20 mouse cellular contexts compared by ENCODE assay signal in genomic region chr1:126612916-126613315, GRCm38 (mm10).
DNase-seq lines count a peak whose midpoint lies in the region; ATAC-seq and TF ChIP-seq lines count a peak whose summit lies in the region.
"Had no signal": no experiment of that assay in that cellular context is flagged by ENCODE, and none has a peak within 500 bp of the region (broad histone marks: within the 10 kb centered on the region; RNA-seq: fewer than 3 reads in every experiment).

No protein-coding gene starts in this region.

- H3K27ac ChIP-seq in heart, adult 2 months: no peak overlapping the region
- H3K27ac ChIP-seq in lung, postnatal 0 days (ENCODE audit: low read length): no peak overlapping the region
- H3K27ac ChIP-seq in ES-E14 (ENCODE audit: insufficient read depth, low read depth, low read length, poor library complexity, severe bottlenecking): no peak overlapping the region
- no peak overlapping the region for H3K27ac ChIP-seq in gastrocnemius, adult 2 months
- H3K27ac ChIP-seq: embryonic facial prominence, embryonic 10.5 days; hindbrain, postnatal 0 days; lung, embryonic 15.5 days; macrophage had no signal

- DNase-seq in heart, adult 2 months: no peak
- DNase-seq in heart, postnatal 10 days: no peak
- DNase-seq in lung, postnatal 0 days (ENCODE audit: low spot score): no peak
- DNase-seq in lung, postnatal 4 days: no peak
- DNase-seq in ES-E14 (ENCODE audit: low read depth, low spot score): peak; percentile 34
- DNase-seq in brain, embryonic 14.5 days (ENCODE audit: low read depth): no peak
- DNase-seq in gastrocnemius, adult 2 months: no peak
- no peak for DNase-seq in left cerebral cortex, adult 18-20 months (ENCODE audit: low spot score in 2 of 2)
- DNase-seq: adrenal gland, postnatal 36 days; cerebellum, adult 11-12 months; cerebellum, postnatal 10 days; kidney, adult 2 months; kidney, postnatal 10 days; thymus, adult 2 months had no signal

- intact Hi-C loops in heart, adult 2 months (cut with DNase I): no loop called here
- intact Hi-C loops in heart, postnatal 10 days (cut with DNase I): no loop called here
- intact Hi-C loops in gastrocnemius, adult 2 months (cut with DNase I): no loop called here

- in situ Hi-C loops in ES-E14 (cut with MboI; ENCODE audit: low sequenced_read_pairs in 2 of 2, unreplicated experiment in 2 of 2): no loop called here

- no peak overlapping the region for H3K4me3 ChIP-seq in heart, adult 2 months
- no peak overlapping the region for H3K4me3 ChIP-seq in lung, postnatal 0 days (ENCODE audit: low read depth, low read length)
- H3K4me3 ChIP-seq in ES-E14 (ENCODE audit: insufficient read depth in 1 of 2, low read depth in 1 of 2, low read length in 2 of 2, poor library complexity in 1 of 2, severe bottlenecking in 1 of 2): no peak overlapping the region
- H3K4me3 ChIP-seq in gastrocnemius, adult 2 months: no peak overlapping the region
- H3K4me3 ChIP-seq: embryonic facial prominence, embryonic 10.5 days; lung, embryonic 15.5 days had no signal

- H3K9me3 ChIP-seq in lung, postnatal 0 days (ENCODE audit: low read length): peaks cover 5% of the 10 kb centered on the region; the same call in 1 of the 2 replicates
- H3K9me3 ChIP-seq in ES-E14 (ENCODE audit: control insufficient read depth, insufficient read depth, low read depth, low read length): no peaks in the 10 kb centered on the region
- H3K9me3 ChIP-seq: embryonic facial prominence, embryonic 10.5 days; lung, embryonic 15.5 days had no signal

- no peaks in the 10 kb centered on the region for H3K36me3 ChIP-seq in heart, adult 2 months (ENCODE audit: control insufficient read depth, insufficient read depth, low read length)
- no peaks in the 10 kb centered on the region for H3K36me3 ChIP-seq in lung, postnatal 0 days (ENCODE audit: insufficient read depth, low read length)
- no peaks in the 10 kb centered on the region for H3K36me3 ChIP-seq in ES-E14 (ENCODE audit: control insufficient read depth, insufficient read depth, low read length, poor library complexity, severe bottlenecking)
- H3K36me3 ChIP-seq: embryonic facial prominence, embryonic 10.5 days; lung, embryonic 15.5 days had no signal

- ATAC-seq in lung, postnatal 0 days: no peak
- ATAC-seq: CD4-positive, CD25-positive, alpha-beta regulatory T cell, adult 4 months; hindbrain, postnatal 0 days had no signal

- peak; percentile 27 for TF ChIP-seq CTCF in heart, adult 2 months (IDR thresholded peaks at IDR 0.05)
- TF ChIP-seq CTCF in lung, postnatal 0 days (IDR thresholded peaks at IDR 0.05): peak; percentile 24; the same call in 1 of the 2 replicates
- 0 out of 2 replicates have a peak, but pooled peaks have one; percentile 8 for TF ChIP-seq CTCF in brain, embryonic 14.5 days (IDR thresholded peaks at IDR 0.05; ENCODE audit: borderline replicate concordance, extremely low read depth, insufficient read depth, insufficient read length)
- no peak for TF ChIP-seq CTCF in gastrocnemius, adult 2 months (IDR thresholded peaks at IDR 0.05)

- no peaks in the 10 kb centered on the region for H3K27me3 ChIP-seq in heart, adult 2 months (ENCODE audit: control insufficient read depth, insufficient read depth, low read length)
- H3K27me3 ChIP-seq in lung, postnatal 0 days (replicated peaks; ENCODE audit: insufficient read depth, low read length): no peaks in the 10 kb centered on the region
- H3K27me3 ChIP-seq: lung, embryonic 15.5 days had no signal

- no peak for TF ChIP-seq EP300 in heart, adult 2 months (IDR thresholded peaks at IDR 0.05; ENCODE audit: insufficient read depth, low read depth, low read length)
- TF ChIP-seq EP300 in lung, postnatal 0 days (IDR thresholded peaks at IDR 0.05): no peak

- WGBS in heart, adult 2 months: 87% methylated on average over 4 of the region's 4 CpGs
- WGBS in lung, postnatal 0 days: 76% methylated on average over 4 of the region's 4 CpGs

- no peak for TF ChIP-seq POLR2A in heart, adult 2 months (IDR thresholded peaks at IDR 0.05; ENCODE audit: insufficient read depth, low read depth, low read length)
- no peak for TF ChIP-seq POLR2A in brain, embryonic 14.5 days (IDR thresholded peaks at IDR 0.05; ENCODE audit: borderline replicate concordance, extremely low read depth, insufficient read depth, insufficient read length, poor library complexity, severe bottlenecking)

- no peak overlapping the region for H3K4me2 ChIP-seq in lung, postnatal 0 days (replicated peaks; ENCODE audit: low read depth, low read length)
- H3K4me2 ChIP-seq: heart, embryonic 11.5 days; lung, embryonic 15.5 days had no signal

- no peaks in the 10 kb centered on the region for H3K79me2 ChIP-seq in heart, adult 2 months (replicated peaks; ENCODE audit: control insufficient read depth, insufficient read depth, low read length)

- no peaks in the 10 kb centered on the region; the same call in 1 of the 2 replicates for H3K4me1 ChIP-seq in heart, adult 2 months (ENCODE audit: control insufficient read depth, insufficient read depth, low read length)
- H3K4me1 ChIP-seq in lung, postnatal 0 days (ENCODE audit: insufficient read depth, low read depth, low read length): peaks cover 2% of the 10 kb centered on the region; the same call in 1 of the 2 replicates
- H3K4me1 ChIP-seq in ES-E14 (ENCODE audit: control insufficient read depth in 2 of 2, insufficient read depth in 2 of 2, low read length in 2 of 2, poor library complexity in 1 of 2): no peaks in the 10 kb centered on the region
- H3K4me1 ChIP-seq: embryonic facial prominence, embryonic 10.5 days had no signal

- no peak overlapping the region for H3K9ac ChIP-seq in heart, adult 2 months (ENCODE audit: low read depth, low read length)
- H3K9ac ChIP-seq in lung, postnatal 0 days (replicated peaks; ENCODE audit: low read depth): no peak overlapping the region
- no peak overlapping the region for H3K9ac ChIP-seq in ES-E14 (ENCODE audit: insufficient read depth, low read depth, low read length, poor library complexity, severe bottlenecking)
- H3K9ac ChIP-seq: lung, embryonic 15.5 days had no signal

TF ChIP-seq in ES-E14, 5 proteins besides CTCF, POLR2A, EP300 and RAD21:
- peak; percentile 48 for TF ChIP-seq ZC3H11A (IDR thresholded peaks at IDR 0.05; ENCODE audit: borderline replicate concordance, low read depth, low read length)
- TF ChIP-seq ZNF384 (IDR thresholded peaks at IDR 0.05; ENCODE audit: low read depth, low read length): no peak
